Comparison of ENCODE assay signal across 10 mouse cellular contexts in the genomic region with DNA sequence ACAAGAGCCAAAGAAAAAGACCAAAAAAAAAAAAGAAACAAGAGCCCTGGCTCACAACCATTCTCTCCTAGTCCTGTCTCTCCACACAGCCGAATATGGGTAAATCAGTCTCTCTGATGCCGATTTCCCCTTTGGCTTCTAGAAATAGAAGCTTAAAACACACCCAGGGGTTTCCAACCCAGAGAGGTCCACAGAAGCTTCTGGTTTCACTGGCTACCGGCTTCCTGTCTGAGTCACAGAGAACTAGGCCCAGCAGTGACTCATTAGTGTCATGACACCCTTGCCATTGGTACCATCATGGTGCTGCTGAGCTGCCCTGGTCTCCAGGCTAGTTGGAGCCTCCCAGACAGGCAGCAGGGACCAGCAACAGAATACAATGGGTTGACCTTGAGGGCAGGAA. TPM values are rescaled to one million over a fixed set of nuclear protein-coding genes. Genes with fewer than 3 reads are reported as not detected.
DNase-seq lines count a peak whose midpoint lies in the region; ATAC-seq and TF ChIP-seq lines count a peak whose summit lies in the region.
"Had no signal": no experiment of that assay in that cellular context is flagged by ENCODE, and none has a peak within 500 bp of the region (broad histone marks: within the 10 kb centered on the region; RNA-seq: fewer than 3 reads in every experiment).

No protein-coding gene starts in this region.

- no peak overlapping the region for H3K9ac ChIP-seq in lung, embryonic 14.5 days
- H3K9ac ChIP-seq in liver, embryonic 12.5 days = peak overlapping the region; percentile 69
- no peak overlapping the region for H3K9ac ChIP-seq in stomach, embryonic 15.5 days
- H3K9ac ChIP-seq in hindbrain, embryonic 14.5 days = no peak overlapping the region
- H3K9ac ChIP-seq: neural tube, embryonic 13.5 days had no signal

- H3K9me3 ChIP-seq in lung, embryonic 14.5 days (ENCODE audit: low read depth, low read length) = no peaks in the 10 kb centered on the region
- peaks cover 4% of the 10 kb centered on the region; the same call in 1 of the 2 replicates for H3K9me3 ChIP-seq in liver, embryonic 12.5 days (replicated peaks)
- no peaks in the 10 kb centered on the region for H3K9me3 ChIP-seq in stomach, embryonic 15.5 days
- no peaks in the 10 kb centered on the region for H3K9me3 ChIP-seq in hindbrain, embryonic 14.5 days (ENCODE audit: control insufficient read depth, low read length)
- H3K9me3 ChIP-seq: neural tube, embryonic 13.5 days had no signal

- no peak for DNase-seq in lung, embryonic 14.5 days
- no peak for DNase-seq in lung, adult 2 months
- DNase-seq in yolk sac, embryonic 10.5 days (ENCODE audit: low spot score) = no peak
- no peak for DNase-seq in cerebellum, adult 11-12 months
- DNase-seq in hindbrain, embryonic 14.5 days (ENCODE audit: low spot score) = no peak
- DNase-seq: thymus, postnatal 14 days had no signal

- no peak for ATAC-seq in lung, embryonic 14.5 days (ENCODE audit: insufficient read depth)
- no peak for ATAC-seq in liver, embryonic 12.5 days
- no peak for ATAC-seq in stomach, embryonic 15.5 days (ENCODE audit: insufficient read depth, low FRiP score, low read depth)
- ATAC-seq in hindbrain, embryonic 14.5 days (ENCODE audit: low FRiP score) = no peak

- H3K4me3 ChIP-seq in lung, embryonic 14.5 days (ENCODE audit: low read depth, low read length) = no peak overlapping the region
- no peak overlapping the region for H3K4me3 ChIP-seq in lung, adult 2 months (replicated peaks; ENCODE audit: extremely low read depth, low read depth, low read length)
- no peak overlapping the region for H3K4me3 ChIP-seq in bone marrow, adult 2 months (replicated peaks; ENCODE audit: control insufficient read depth, low read depth, low read length)
- 0 out of 2 replicates have a peak overlapping the region, but pooled peaks have one; percentile 8 for H3K4me3 ChIP-seq in liver, embryonic 12.5 days
- H3K4me3 ChIP-seq in stomach, embryonic 15.5 days (replicated peaks) = no peak overlapping the region
- no peak overlapping the region for H3K4me3 ChIP-seq in hindbrain, embryonic 14.5 days (replicated peaks; ENCODE audit: low read length)
- H3K4me3 ChIP-seq: neural tube, embryonic 13.5 days had no signal

- H3K27me3 ChIP-seq in lung, embryonic 14.5 days (ENCODE audit: insufficient read depth, low read length) = no peaks in the 10 kb centered on the region
- H3K27me3 ChIP-seq in liver, embryonic 12.5 days (replicated peaks) = no peaks in the 10 kb centered on the region
- no peaks in the 10 kb centered on the region for H3K27me3 ChIP-seq in stomach, embryonic 15.5 days (replicated peaks)
- H3K27me3 ChIP-seq in hindbrain, embryonic 14.5 days (ENCODE audit: control insufficient read depth, insufficient read depth, low read length) = no peaks in the 10 kb centered on the region
- H3K27me3 ChIP-seq: neural tube, embryonic 13.5 days had no signal

- H3K36me3 ChIP-seq in lung, embryonic 14.5 days (ENCODE audit: insufficient read depth) = no peaks in the 10 kb centered on the region
- 0 out of 2 replicates have a peak, but pooled peaks cover 3% of the 10 kb centered on the region for H3K36me3 ChIP-seq in liver, embryonic 12.5 days
- no peaks in the 10 kb centered on the region for H3K36me3 ChIP-seq in stomach, embryonic 15.5 days
- no peaks in the 10 kb centered on the region for H3K36me3 ChIP-seq in hindbrain, embryonic 14.5 days (replicated peaks; ENCODE audit: control insufficient read depth, insufficient read depth)
- H3K36me3 ChIP-seq: neural tube, embryonic 13.5 days had no signal

- WGBS in lung, embryonic 14.5 days = 51% methylated on average over 3 of the region's 3 CpGs
- WGBS in lung, adult 2 months = 52% methylated on average over 3 of the region's 3 CpGs
- WGBS in bone marrow, adult 2 months = 8% methylated on average over 3 of the region's 3 CpGs
- WGBS in liver, embryonic 12.5 days (ENCODE audit: insufficient replicate concordance) = 30% methylated on average over 3 of the region's 3 CpGs
- WGBS in stomach, embryonic 15.5 days = 61% methylated on average over 3 of the region's 3 CpGs
- 91% methylated on average over 3 of the region's 3 CpGs for WGBS in hindbrain, embryonic 14.5 days

- H3K27ac ChIP-seq in lung, embryonic 14.5 days (ENCODE audit: low read depth) = peak overlapping the region; percentile 59
- H3K27ac ChIP-seq in bone marrow, adult 2 months (ENCODE audit: control insufficient read depth, insufficient read depth, low read depth, low read length, poor library complexity) = peak overlapping the region; percentile 93
- H3K27ac ChIP-seq in liver, embryonic 12.5 days = peak overlapping the region; percentile 99
- H3K27ac ChIP-seq in stomach, embryonic 15.5 days = peak overlapping the region; percentile 51
- no peak overlapping the region for H3K27ac ChIP-seq in hindbrain, embryonic 14.5 days
- H3K27ac ChIP-seq: neural tube, embryonic 13.5 days had no signal

- TF ChIP-seq CTCF in lung, embryonic 14.5 days (IDR thresholded peaks at IDR 0.05; ENCODE audit: low read depth) = no peak
- TF ChIP-seq CTCF in lung, adult 2 months (IDR thresholded peaks at IDR 0.05; ENCODE audit: insufficient read depth, low read length) = no peak
- no peak for TF ChIP-seq CTCF in bone marrow, adult 2 months (IDR thresholded peaks at IDR 0.05; ENCODE audit: control insufficient read depth, insufficient read depth, low read length)

- no peak for TF ChIP-seq POLR2A in lung, adult 2 months (IDR thresholded peaks at IDR 0.05; ENCODE audit: borderline replicate concordance, extremely low read depth, low read depth, low read length)
- TF ChIP-seq POLR2A in bone marrow, adult 2 months (IDR thresholded peaks at IDR 0.05; ENCODE audit: borderline replicate concordance, control insufficient read depth, low read depth, low read length) = no peak

- no peaks in the 10 kb centered on the region for H3K4me1 ChIP-seq in lung, embryonic 14.5 days (ENCODE audit: insufficient read depth)
- H3K4me1 ChIP-seq in lung, adult 2 months (ENCODE audit: control insufficient read depth, insufficient read depth, low read length) = peaks cover 3% of the 10 kb centered on the region
- peaks cover 19% of the 10 kb centered on the region for H3K4me1 ChIP-seq in bone marrow, adult 2 months (ENCODE audit: control insufficient read depth, insufficient read depth, low read length)
- H3K4me1 ChIP-seq in liver, embryonic 12.5 days = peaks cover 60% of the 10 kb centered on the region
- peaks cover 17% of the 10 kb centered on the region for H3K4me1 ChIP-seq in stomach, embryonic 15.5 days
- no peaks in the 10 kb centered on the region for H3K4me1 ChIP-seq in hindbrain, embryonic 14.5 days (replicated peaks; ENCODE audit: control insufficient read depth, insufficient read depth, low read length)
- H3K4me1 ChIP-seq: neural tube, embryonic 13.5 days had no signal

- H3K4me2 ChIP-seq in lung, embryonic 14.5 days = no peak overlapping the region
- H3K4me2 ChIP-seq in liver, embryonic 12.5 days = peak overlapping the region; percentile 69
- no peak overlapping the region for H3K4me2 ChIP-seq in stomach, embryonic 15.5 days
- H3K4me2 ChIP-seq in hindbrain, embryonic 14.5 days (replicated peaks) = no peak overlapping the region
- H3K4me2 ChIP-seq: neural tube, embryonic 13.5 days had no signal

RNA-seq across cellular contexts. Expression of a gene that starts 35.4 kb away (rescaled TPM):
- polyA plus RNA-seq in lung, embryonic 14.5 days (2014; fragmentation: Nextera tagmentation; extraction: Ambion mirVana) = 43.7 and 47.3 TPM in 2 replicates
- 35.9 and 43.9 TPM in 2 replicates for polyA plus RNA-seq in lung, adult 2 months (2012; rRNA removed)
- polyA plus RNA-seq in bone marrow, adult 2 months (2011; ENCODE audit: insufficient read depth, insufficient read length, low replicate concordance, missing spikeins) = 88.4 and 115 TPM in 2 replicates
- polyA plus RNA-seq in liver, embryonic 12.5 days (2016; fragmentation: Nextera tagmentation; extraction: Ambion mirVana) = 52.5 and 56.7 TPM in 2 replicates
- polyA plus RNA-seq in stomach, embryonic 15.5 days (2015; fragmentation: Nextera tagmentation; extraction: Ambion mirVana) = 32.6 and 33.3 TPM in 2 replicates
- 45.7 and 49.8 TPM in 2 replicates for polyA plus RNA-seq in hindbrain, embryonic 14.5 days (2014; fragmentation: Nextera tagmentation; extraction: Ambion mirVana)
